Mouse (Mus musculus) adrenal gland, adult 8-10 months (tissue): ENCODE measurements around the gene Hsp90b1. TPM values are rescaled to one million over a fixed set of nuclear protein-coding genes. Genes with fewer than 3 reads are reported as not detected.
"Not testable (repeated sequence)": the region's sequence is repeated elsewhere in the genome, so short reads cannot be mapped to it uniquely, and the experiment has no call there.

Experiments used
- DNase-seq: peaks from one replicate; pipeline ENCODE4 v3.0.0; 2022
- total RNA-seq, 4 experiments: library from RNA; stranded (reverse); gene quantifications; 2 replicates each; pipeline ENCODE4 v1.2.4; 2022

Gene Hsp90b1
- total RNA-seq, result 100 to 1,000 TPM; 585 to 731 (median 653) TPM

DNA sequence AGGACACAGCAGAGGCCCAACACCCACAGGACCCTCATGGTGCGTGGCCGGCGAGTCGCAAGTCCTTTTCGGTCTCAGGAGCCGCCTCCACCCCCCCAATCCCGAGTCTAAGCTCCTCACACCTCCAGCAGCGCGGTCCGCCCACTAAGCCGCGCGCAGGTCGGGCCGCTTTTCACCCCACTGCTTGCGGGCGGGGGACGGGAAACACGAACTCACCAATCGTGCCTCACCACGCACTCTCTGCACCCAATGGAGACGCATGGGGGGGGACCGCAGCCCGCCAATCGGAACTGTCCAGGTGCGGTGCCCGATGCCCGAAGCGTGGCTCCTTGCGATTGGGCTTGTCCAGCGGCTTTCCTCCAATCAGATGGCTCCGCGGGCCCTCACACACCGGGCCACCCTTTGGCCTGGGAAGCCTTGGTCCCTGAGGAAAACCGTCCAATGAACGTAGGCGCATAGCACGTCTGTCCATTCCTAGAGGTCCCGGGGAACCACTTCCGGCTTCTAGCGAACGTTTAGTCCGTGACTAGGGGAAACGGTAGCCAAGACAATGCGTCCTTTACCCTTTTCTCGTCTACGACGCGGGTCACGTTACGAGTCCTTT, at the start of gene Hsp90b1, which contains the start of gene Ttc41:
TSS of gene Hsp90b1 (minus strand) at position 192 of the 604 bp plus-strand sequence.
TSS of gene Ttc41 (plus strand) at position 494 of the 604 bp plus-strand sequence.
- DNase-seq, result peak; percentile 100

DNA sequence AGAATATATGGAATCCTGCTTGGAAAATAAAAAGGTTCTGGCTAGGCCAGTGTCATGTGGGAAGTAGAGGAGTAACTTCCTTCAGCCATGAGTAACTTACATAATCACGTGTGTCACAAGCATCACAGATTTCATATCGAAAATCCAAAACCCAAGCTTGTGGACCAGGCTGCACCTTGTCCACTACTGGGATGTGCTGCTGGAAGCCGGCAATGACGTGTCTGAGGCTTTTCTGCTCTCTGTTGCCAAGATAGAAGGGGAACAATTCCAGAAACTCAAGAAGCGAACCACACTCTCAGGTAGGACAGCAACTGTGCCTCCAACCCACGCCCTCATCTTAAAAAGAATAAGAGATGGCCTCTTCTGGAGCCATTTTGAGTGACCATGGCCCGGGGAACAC, 39.0 kb upstream of the Hsp90b1 start:
- DNase-seq, result no peak

DNA sequence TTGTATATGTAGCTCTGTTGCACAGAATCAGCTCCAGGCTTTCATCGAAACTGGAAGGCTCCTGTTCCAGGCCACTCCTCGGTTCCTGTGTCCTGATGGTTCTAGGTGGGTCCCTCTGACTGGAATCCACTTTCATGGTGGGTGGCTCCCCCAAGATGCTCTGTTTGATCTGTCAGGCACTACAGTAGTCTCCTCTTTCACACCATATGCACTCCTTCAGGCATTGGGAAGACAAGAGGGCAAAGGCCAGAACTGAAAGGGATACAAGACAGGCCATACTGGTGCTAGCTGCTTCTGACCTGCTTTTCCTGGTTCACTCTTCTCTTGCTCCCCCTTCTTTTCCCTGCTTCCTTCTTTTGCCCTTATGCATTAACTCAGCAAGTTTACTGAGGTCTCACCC, 37.6 kb upstream of the Hsp90b1 start:
- DNase-seq, result no peak

DNA sequence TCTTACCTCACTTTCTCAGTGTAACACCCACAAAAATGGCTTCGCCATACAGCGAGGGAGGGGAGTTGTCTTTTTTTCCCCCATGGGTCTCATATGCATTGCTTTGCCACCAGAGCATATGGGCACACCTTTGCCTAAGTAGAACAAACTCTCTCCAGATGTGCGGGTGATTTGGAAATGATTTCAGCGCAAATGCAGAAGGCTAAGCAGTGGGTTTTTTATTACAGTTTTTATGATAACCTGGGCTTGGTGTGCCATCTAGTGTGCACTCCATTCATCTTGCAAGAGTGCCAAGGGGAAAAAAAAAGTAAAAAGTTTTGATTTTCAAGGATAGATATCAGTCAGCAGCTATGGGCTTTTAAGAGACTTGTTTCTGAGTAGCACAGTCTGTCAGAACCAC, 29.7 kb upstream of the Hsp90b1 start:
- DNase-seq, result no peak

DNA sequence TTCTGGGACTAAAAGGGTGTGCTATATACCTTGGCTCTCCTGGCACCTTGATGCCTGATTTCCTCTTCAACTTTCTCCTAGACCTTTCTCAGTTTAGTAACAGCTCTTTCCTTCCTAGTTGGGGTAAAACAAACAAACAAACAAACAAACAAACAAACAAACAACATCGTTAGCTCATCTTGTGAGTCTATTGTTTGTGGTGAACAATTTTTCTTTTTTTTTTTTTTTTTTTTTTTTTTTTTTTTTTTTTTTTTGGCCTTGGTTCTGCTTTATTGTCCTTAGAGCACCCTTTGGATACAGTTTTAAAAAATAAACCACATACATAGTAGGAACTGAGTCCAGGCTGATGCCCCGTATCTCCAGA, 26.2 kb upstream of the Hsp90b1 start:
- DNase-seq, result no peak

DNA sequence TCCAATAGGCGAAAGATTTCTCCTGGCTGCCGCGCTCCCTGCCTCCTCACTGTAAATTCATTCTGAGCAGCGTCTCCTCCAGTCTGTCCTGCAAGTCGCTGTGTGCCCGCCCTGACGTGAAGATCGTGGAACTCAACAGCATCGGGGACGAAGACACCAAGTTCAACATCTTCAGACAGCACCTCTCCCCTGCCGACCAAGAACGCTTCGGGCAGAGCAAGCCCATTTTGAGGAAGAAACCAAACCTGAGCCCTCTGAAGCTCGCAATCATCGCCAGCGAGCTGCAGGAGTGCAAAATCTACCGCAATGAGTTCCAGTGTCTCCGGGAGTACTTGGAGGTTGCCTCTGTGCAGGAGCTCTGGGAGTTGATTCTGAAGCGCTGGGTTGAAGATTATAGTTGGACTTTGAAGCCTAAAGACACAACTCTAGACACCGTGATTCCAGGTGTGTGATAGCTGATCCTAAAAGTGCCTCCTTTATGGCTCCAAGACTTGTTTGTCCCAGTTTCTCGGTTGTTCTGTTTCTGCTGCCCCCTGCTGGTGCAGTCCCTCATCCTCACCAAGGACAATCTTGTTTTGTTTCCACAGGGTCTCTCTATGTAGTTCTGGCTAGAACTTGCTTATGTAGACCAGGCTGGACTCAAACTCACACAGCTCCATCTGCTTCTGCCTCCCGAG, 25.7 kb upstream of the Hsp90b1 start:
- DNase-seq, result peak; percentile 65

DNA sequence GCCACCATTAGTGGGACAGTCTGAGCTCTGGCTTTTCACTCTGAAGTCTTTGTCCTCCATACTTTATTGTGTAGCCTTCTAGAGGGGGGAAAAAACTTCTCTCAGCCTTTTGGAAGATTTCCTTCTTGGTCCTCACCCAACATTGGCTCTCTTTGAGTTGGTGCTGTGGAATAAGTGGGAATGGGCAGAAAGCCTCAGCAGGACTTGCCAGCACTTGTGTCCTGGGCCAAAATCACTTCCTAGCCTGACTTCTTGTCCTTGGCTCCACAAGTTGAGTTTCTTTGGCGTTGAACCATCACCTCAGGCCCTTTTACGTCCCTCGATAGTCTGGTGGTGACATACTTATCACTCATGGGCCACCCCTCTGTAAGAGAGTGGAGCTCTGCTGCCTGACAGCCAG, 22.9 kb upstream of the Hsp90b1 start:
- no peak for DNase-seq

DNA sequence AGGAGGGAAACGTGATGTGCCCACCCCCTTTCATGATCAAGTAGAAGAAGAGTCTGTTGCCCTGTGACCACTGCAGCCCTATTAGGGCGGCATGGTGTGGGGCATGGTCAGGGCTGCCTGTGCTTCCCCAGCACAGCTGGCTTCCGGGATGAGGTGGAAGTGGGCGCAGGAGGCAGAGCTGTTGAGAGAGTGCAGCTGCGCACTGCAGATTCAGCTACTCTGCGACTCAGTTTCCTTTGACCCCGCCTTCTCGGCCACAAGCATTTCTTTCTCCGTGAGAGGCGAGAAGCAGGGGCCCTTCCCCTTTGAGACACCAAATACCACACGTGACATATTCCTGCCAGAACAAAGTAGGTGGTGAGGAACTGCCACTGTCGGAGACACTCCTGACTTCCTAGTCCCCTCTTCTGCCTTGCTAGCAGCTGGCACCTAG, 22.3 kb upstream of the Hsp90b1 start:
- no peak for DNase-seq

DNA sequence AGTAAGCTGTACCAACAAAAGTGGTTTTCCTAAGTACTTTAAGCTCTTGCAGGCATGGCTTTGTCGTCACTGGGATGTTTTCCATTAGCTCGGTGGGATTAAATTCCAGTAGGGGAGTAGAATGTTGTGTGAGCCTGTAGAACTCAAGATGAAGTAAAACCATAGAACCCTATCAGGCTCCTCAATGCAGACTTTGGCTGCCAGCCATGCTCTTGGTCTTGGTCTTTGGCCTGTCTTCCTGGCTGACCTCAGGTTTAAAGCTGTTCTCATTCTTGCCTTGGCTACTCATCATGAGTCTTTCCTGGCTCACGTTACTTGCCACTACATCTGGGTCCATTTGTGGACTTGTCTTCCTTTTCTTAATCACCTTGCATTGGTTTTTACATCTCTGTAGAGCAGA, 6.8 kb upstream of the Hsp90b1 start:
- no peak for DNase-seq

DNA sequence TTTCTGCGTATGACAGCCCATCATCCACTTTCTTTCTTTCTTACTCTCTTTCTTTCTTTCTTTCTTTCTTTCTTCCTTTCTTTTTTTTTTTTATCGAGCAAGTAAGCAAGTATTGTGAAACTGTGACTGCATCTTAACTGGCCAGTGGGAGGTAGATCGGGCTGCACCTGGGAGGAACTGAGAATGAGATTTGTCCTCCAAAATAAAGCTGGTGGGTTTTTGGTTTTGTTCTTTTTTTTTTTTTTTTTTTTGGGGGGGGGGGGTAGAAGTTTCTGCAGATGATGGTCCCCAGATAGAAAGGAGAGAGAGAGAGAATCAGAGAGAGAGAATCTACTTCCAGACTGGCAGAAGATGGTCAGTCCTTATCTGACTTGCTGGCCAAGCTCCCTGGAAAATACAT, 1.8 kb upstream of the Hsp90b1 start:
- DNase-seq, result no peak

DNA sequence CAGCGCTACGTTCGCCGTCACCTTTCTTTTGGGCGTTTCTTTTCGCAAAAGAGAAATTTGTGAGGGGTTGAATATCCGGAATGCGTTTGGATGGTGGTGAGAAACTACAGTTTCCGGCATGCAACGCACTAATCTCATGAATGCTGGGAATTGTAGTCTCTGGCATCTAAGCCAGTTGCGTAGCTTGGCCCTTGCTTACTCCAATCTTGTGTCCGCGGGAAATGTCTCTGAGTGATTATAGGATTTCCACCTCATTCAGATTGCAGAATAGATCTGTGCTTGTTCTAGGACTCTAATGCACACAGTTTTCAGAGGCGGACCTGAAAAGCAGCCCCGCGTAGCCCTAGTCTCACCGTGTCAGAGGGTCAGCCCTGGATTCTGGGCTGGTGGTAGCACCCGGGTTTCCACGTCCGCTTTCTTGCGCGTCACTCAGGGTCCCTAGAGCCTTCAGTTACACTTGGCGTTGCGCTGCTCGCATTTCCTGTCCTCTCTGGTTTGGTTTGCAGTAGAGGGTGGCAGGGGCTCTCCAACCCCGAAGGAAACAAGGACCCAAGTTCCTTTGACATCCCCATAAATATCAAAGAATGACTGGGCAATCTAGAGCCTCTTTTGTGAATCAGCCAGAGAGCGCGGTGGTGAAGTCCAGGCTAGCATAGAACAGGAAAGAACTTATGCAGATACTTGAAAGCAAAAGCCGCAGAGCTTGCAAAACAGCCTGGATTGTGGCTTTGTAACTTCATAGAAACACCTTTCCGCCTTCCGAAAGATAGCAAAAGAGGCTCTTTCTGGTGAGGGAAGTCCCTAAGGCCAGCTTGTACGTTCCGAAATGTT, 828 bp upstream of the Hsp90b1 start:
- no peak for DNase-seq

DNA sequence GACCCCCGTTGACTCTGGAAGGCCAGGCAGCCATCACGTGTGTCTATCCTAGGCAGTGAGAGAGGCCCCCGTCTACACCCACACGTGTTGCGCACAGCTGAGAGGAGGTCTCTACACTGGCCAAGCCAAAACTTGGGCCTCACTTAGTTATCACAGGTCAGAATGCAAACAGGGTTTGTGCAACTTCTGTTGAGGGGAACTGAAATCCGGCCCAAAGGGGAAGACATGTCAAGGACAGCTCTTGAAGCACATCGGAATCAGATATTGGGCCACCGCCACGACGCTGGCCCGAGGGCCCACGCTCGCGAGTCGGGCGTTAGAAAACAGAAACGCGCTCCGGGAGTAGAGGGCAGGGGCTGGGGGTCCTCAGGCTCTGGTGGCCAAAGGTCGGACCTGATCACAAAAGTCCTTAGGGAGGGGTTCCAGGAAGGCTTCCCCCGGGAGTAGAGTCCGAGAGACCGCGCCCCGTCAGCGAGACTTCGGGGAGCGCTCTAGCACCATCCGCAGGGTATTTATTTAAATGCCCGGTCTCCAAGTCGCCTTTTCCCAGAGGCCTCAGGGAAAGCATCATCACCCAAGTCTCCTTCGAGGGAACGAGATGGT, 619 bp downstream of the Hsp90b1 start:
- peak; percentile 41 for DNase-seq

DNA sequence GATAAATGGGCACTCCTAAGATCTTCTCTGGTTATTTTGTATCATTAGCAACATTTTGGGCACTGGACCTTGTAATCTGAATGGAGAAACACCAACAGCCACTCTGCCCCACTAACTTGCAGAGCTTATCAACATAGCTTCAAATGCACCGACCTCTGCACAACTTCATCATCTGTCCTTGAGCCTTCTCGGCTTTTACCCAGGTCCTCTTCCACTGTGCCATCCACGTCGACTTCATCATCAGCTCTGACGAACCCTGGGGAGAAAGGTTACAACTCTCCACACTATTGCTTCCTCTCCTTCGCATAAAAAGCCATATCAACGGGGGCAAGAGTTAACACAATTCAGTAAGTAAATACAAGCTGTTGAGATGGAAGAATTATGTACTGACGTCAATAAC, 1.2 kb downstream of the Hsp90b1 start:
- peak; percentile 65 for DNase-seq

DNA sequence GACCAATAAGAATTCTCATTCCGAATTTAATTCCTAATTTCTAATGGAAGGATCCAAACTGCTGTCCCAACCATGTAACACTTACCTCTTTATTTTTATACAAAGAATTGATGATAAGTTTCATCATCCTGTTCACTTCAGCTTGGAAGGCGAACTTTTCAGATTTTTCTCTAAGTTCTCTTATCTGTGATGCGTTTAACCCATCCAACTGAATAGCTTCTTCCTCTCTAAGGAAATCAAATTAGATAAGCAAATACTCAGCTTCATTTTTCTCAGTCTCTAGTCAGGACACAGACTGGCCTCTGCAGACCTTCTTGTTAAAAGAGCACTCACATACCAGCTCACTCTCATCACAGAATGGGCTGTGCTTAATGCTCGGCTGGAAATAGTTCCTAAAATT, 1.9 kb downstream of the Hsp90b1 start:
- DNase-seq, result no peak

DNA sequence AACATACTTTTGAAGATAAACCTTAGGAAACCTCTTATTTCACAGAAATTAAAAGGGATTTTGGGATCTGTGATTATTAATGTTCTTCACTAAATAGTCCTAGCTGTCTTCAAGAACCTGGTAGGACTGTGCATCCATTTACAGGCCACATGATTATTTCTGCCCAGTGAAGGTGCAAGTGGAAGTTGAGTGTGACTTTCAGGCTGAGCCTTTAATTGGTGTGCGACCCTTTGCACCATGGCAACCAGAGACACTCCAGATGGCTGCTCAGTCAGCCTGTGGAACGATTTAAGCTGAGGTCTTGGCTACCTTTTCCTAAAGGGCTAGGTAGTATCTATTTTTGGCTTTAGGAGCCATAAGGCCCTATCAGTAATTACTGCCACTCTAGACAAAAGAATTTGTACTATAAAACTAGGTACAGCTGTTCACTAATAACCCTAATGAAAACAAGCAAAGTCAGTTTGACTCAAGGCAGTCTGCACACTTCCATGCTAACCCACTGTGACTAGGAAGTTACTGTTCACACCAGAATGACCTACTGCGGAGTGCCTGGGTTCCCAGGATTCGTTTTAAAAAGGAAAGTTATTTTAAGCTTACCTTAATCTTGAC, 2.9 kb downstream of the Hsp90b1 start:
- no peak for DNase-seq

DNA sequence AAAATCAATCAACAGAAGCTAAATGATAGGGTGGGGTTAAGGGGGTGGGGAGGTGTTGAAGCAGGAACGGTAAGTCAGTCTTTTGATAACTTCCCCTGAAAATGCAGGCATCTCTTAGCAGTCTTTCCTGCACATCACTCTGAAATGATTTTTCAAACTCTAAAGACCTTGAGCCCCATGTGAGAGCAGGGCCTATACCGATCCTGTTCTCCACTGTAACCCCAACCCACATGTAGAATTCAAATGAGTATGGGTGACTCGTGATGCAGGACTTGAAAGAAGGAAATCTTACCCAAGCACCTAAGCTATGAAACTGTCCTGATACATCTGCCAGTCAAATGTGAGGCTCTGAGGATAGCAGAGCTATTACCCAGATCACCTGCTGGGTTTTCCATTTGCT, 4.3 kb downstream of the Hsp90b1 start:
- DNase-seq, result no peak

DNA sequence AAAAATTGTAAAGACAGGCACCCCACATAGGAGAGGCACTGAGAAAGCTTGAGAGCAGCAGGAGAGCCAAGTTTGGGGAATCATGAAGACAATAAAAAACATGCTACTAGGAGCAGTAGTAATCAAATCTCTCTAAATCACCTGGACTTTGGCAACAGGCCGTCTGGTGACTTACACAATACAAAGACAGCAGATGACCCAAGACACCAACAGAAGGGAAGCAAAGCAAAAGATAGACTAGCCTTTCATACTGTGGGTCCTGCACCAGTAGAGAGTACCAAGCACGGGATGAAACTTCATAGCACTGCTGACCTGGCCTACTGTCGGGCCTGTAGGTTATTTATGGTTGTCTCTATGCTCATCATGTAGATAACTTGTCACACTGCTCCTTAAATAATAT, 5.1 kb downstream of the Hsp90b1 start:
- no peak for DNase-seq

DNA sequence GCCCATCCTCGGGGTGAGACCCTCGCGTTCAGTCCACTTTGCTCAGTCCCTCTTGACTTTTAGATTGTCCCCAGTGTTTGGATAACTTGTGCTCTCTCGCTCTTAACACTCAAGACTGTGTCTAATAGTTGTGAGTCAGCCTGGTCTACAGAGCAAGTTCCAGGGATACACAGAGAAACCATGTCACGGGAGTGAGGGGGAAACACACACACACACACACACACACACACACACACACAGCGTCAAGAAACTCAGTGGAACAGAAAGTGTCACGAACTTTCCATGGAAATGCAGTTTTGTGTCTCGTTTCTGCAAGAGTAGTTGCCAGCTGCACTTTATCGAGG, 19.3 kb downstream of the Hsp90b1 start:
- not testable (repeated sequence) for DNase-seq

DNA sequence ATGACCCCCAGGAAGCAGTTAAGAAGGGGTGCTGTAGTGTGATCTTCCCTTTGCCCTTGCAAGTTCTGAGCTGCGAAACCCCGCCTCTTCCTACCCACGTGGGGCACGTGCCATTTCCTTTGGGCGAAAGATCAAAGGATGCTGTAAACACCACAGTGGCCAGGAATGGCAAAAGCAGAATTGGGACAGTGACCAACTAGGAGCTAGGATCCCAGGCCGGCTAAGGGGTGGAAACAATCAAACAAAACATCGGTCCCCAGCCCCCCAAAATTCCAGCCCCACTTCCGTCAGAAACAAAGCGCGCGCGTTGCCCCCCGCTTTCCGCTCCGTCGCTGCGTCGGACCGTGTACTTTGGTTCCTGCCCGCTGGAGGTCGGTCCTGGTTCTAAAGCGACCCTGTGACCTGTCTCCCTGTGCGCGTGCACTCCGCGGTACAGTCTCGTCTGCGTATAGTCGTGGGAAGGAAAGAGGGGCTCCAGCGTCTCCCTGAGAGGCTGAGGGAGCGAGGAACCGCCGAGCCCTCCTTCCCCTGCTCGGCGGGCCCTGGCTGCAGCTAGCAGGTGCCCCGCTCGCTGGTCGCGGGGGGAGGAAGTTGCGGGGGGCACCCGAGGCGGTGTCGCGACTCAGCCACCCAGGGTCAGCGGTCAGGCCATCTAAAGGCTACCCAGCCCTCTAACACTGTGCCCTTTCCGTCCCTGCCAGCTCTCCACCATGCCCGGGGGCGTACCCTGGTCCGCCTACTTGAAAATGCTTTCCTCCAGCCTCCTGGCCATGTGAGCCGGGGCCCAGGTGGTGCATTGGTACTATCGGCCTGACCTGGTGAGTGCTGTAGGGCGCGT, 19.9 kb downstream of the Hsp90b1 start:
- peak; percentile 60 for DNase-seq

DNA sequence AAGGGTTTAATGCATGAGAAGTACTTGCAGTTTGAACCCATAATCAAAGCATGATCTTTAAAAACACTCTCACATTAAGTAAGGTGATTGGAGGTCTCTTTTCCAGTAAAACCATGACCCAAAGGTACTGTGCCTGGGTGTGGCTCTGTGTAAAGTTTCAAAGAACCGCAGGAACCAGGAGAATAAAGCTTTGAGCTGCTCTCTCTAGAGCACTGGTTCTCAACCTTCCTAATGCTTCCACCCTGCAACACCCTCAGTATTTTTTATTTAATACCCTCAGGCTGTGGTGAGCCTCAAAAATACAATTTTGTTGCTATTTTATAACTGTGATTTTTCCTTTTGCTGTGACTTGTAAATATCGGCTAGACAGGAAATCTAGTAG, 20.5 kb downstream of the Hsp90b1 start:
- not testable (repeated sequence) for DNase-seq

DNA sequence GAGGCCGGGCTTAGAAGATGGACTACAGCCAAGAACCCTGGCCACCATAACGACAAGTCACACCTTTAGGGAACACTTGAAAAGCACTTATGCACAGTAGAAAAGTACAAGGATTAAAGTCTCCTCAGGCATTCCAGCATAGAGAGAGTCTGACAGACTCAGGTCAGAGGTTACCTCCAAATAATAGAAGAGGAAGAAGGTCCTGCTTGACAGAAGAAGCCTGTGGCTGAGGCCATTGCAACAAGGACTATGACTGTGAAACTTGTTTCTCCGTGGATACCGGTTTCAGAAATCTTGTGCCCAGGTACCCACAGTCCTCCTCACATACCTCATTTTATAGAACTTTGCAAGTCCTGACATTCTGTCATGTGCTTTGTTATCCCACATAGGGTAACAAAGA, 34.8 kb downstream of the Hsp90b1 start:
- DNase-seq, result not testable (repeated sequence)
